ENCODE assay signal across 9 mouse cellular contexts in genomic region chr15:36966466-36966865, GRCm38 (mm10). TPM values are rescaled to one million over a fixed set of nuclear protein-coding genes. Genes with fewer than 3 reads are reported as not detected.
DNase-seq lines count a peak whose midpoint lies in the region; ATAC-seq and TF ChIP-seq lines count a peak whose summit lies in the region.
"Had no signal": no experiment of that assay in that cellular context is flagged by ENCODE, and none has a peak within 500 bp of the region (broad histone marks: within the 10 kb centered on the region; RNA-seq: fewer than 3 reads in every experiment).

No protein-coding gene starts in this region.

- no peak for TF ChIP-seq POLR2A in brain, embryonic 14.5 days (IDR thresholded peaks at IDR 0.05; ENCODE audit: borderline replicate concordance, extremely low read depth, insufficient read depth, insufficient read length, poor library complexity, severe bottlenecking)

- ATAC-seq in forebrain, embryonic 13.5 days = no peak
- ATAC-seq in limb, embryonic 15.5 days (ENCODE audit: insufficient number of reproducible peaks, low FRiP score, low TSS enrichment, low read depth) = no peak

- no peaks in the 10 kb centered on the region for H3K36me3 ChIP-seq in forebrain, embryonic 13.5 days (ENCODE audit: poor library complexity, severe bottlenecking)
- no peaks in the 10 kb centered on the region for H3K36me3 ChIP-seq in limb, embryonic 15.5 days
- H3K36me3 ChIP-seq: limb, embryonic 13.5 days had no signal

- TF ChIP-seq CTCF in brain, embryonic 14.5 days (IDR thresholded peaks at IDR 0.05; ENCODE audit: borderline replicate concordance, extremely low read depth, insufficient read depth, insufficient read length) = no peak

- peak overlapping the region; percentile 67 for H3K4me2 ChIP-seq in forebrain, embryonic 13.5 days
- H3K4me2 ChIP-seq in limb, embryonic 15.5 days = no peak overlapping the region

- H3K4me3 ChIP-seq in forebrain, embryonic 13.5 days = no peak overlapping the region
- no peak overlapping the region for H3K4me3 ChIP-seq in limb, embryonic 15.5 days

- 71% methylated on average over 2 of the region's 2 CpGs for WGBS in forebrain, embryonic 13.5 days
- WGBS in limb, embryonic 15.5 days = 56% methylated on average over 2 of the region's 2 CpGs

- H3K27ac ChIP-seq in forebrain, embryonic 13.5 days = peak overlapping the region; percentile 97
- H3K27ac ChIP-seq in limb, embryonic 15.5 days = peak overlapping the region; percentile 12; the same call in 1 of the 2 replicates
- H3K27ac ChIP-seq: limb, embryonic 13.5 days had no signal

- peak overlapping the region; percentile 63; the same call in 1 of the 2 replicates for H3K9ac ChIP-seq in forebrain, embryonic 13.5 days
- no peak overlapping the region for H3K9ac ChIP-seq in limb, embryonic 15.5 days
- H3K9ac ChIP-seq: limb, embryonic 13.5 days had no signal

- no peaks in the 10 kb centered on the region for H3K27me3 ChIP-seq in forebrain, embryonic 13.5 days
- no peaks in the 10 kb centered on the region for H3K27me3 ChIP-seq in limb, embryonic 15.5 days

- peak; percentile 28 for DNase-seq in layer of hippocampus, adult 9-11 months
- DNase-seq in layer of hippocampus, adult 8-10 months (ENCODE audit: low spot score in 2 of 2) = no peak
- DNase-seq in brain, embryonic 14.5 days (ENCODE audit: low read depth) = peak; percentile 40
- DNase-seq in thymus, postnatal 14 days = no peak
- DNase-seq in right cerebral cortex, postnatal 14 days = no peak
- DNase-seq in c-Kit-positive CD71-positive TER-119-positive erythroid progenitor cells, embryonic 14.5 days (ENCODE audit: low spot score) = no peak

- peaks cover 31% of the 10 kb centered on the region for H3K4me1 ChIP-seq in forebrain, embryonic 13.5 days
- H3K4me1 ChIP-seq in limb, embryonic 15.5 days = peaks cover 17% of the 10 kb centered on the region

- H3K9me3 ChIP-seq in forebrain, embryonic 13.5 days (replicated peaks) = no peaks in the 10 kb centered on the region
- no peaks in the 10 kb centered on the region for H3K9me3 ChIP-seq in limb, embryonic 15.5 days
- H3K9me3 ChIP-seq: limb, embryonic 13.5 days had no signal

RNA-seq across cellular contexts. Expression of gene Zfp706, which starts 41.1 kb away (rescaled TPM):
- total RNA-seq in layer of hippocampus, adult 8-10 months (2022) = 100 to 1,000 TPM; 229 to 299 (median 248) TPM
- 76.9 and 99.6 TPM in 2 replicates for polyA plus RNA-seq in brain, embryonic 14.5 days (2012; rRNA removed)
- 485 and 515 TPM in 2 replicates for polyA plus RNA-seq in forebrain, embryonic 13.5 days (2015; fragmentation: Nextera tagmentation; extraction: Ambion mirVana)
- 515 and 536 TPM in 2 replicates for polyA plus RNA-seq in limb, embryonic 15.5 days (2015; fragmentation: Nextera tagmentation; extraction: Ambion mirVana)

Comparison
In these comparisons a context has a peak if more than half of its experiments do, and no peak if none do; other contexts are left out.
1. DNase-seq: peak in layer of hippocampus, adult 9-11 months (single experiment) and brain, embryonic 14.5 days (single experiment); none in layer of hippocampus, adult 8-10 months (0 of 2), thymus, postnatal 14 days (single experiment), right cerebral cortex, postnatal 14 days (single experiment) and c-Kit-positive CD71-positive TER-119-positive erythroid progenitor cells, embryonic 14.5 days (single experiment).